Mouse (Mus musculus): ENCODE measurements around the gene Mars2. TPM values are rescaled to one million over a fixed set of nuclear protein-coding genes. Genes with fewer than 3 reads are reported as not detected.

Mars2 gene
- polyA plus RNA-seq, 1 experiment from 2014 or later = 2.4 TPM

DNA sequence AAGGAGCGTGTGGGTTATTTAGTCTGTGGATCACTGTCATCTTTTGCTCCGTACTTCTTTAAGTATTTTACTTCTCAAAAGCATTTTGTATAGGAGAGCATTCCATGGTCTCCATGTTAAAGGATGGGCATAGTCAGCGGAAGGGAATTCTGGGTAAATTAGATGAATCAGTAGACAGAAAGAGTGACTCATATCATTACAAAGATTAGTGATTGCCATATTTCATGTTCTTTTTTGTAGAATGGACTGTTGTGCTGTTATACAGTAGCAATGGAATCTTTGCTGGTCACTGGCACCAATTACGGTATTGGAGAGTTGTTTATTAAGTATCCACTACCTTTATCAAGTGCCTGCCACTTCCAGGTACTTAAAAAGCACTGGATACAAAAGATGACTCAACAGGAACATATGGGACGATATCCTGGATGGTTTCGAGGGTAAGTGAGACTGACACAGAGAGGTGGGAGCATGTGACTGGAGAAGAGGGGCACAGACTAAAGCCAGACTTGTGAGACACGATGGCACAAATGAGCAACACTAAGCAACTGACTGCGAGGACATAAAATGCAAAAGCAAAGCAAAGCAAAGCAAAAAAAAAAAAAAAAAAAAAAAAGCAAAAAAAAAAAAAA lies 8.6 kb upstream of the Mars2 start:
- 81% methylated on average over 8 of the region's 8 CpGs for WGBS
- Histone ChIP-seq H3K9ac (ENCODE audit: low read length) (no peak overlapping the region), H3K4me1 (replicated peaks; ENCODE audit: control insufficient read depth, insufficient read depth, low read length) (peaks cover 5% of the 10 kb centered on the region; the same call in 1 of the 2 replicates), H3K4me3 (ENCODE audit: low read length) (no peak overlapping the region), H3K27me3 (ENCODE audit: control insufficient read depth, insufficient read depth, low read depth, low read length) (no peaks in the 10 kb centered on the region), H3K36me3 (ENCODE audit: control insufficient read depth, insufficient read depth, low read length) (no peaks in the 10 kb centered on the region), H3K4me2 (ENCODE audit: low read depth, low read length) (no peak overlapping the region), H3K27ac (ENCODE audit: low read length) (no peak overlapping the region), H3K9me3 (ENCODE audit: control insufficient read depth, low read length) (no peaks in the 10 kb centered on the region)
- no peak for ATAC-seq (ENCODE audit: low read depth)

DNA sequence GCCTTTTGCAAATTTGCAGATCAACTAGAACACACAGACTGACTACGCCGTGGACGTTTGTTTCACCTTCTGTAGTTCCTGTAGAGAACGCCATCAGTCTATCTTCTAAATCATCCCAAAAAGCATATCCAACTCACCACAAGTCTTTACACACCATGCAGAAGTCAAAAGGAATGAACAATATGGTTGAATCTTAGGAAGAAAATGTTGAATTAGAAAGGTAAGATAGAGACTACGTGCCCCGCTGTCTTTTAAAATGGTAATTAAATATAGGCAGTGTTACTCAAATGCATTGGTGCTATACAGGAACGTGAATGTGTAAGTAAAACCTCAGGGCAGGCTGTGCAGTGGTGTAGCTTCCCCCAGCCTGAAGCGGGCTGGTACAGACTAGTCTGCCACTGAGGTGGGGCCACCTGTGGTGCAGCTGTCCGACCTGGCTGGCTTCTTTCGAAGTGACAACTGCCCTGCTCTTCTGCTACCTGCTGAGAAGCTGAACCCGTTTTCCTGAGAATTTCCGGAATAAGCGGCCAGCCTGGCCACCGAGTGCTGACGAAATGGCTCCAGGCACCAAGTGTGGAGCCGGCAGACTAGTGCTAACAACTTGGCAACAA lies 2.0 kb upstream of the Mars2 start:
- no peak for ATAC-seq (ENCODE audit: low read depth)

DNA sequence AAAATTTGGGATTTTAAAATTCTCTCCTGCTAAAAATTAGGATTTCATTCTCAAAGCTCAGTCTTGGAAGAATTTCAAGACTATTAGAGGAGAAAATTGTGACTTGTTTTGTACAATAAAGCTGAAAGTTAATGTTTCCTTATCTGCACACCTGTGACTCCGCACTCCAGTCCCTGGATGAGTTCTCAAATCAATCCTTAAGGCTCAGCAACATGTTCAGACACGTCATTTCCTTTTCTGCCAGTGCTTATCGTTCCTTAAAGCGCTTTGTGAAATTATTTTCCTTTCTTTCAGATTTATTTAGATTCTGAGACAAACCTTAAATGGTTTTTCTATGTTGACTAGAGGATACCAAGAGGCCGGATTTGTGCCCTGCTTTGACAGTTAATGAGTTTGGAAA lies 490 bp upstream of the Mars2 start:
- 20% methylated on average over 5 of the region's 5 CpGs for WGBS
- Histone ChIP-seq H3K4me2 (ENCODE audit: low read depth, low read length) (peak overlapping the region; percentile 64), H3K9me3 (ENCODE audit: control insufficient read depth, low read length) (no peaks in the 10 kb centered on the region), H3K27ac (ENCODE audit: low read length) (no peak overlapping the region), H3K27me3 (ENCODE audit: control insufficient read depth, insufficient read depth, low read depth, low read length) (no peaks in the 10 kb centered on the region), H3K4me3 (ENCODE audit: low read length) (peak overlapping the region; percentile 74), H3K36me3 (ENCODE audit: control insufficient read depth, insufficient read depth, low read length) (no peaks in the 10 kb centered on the region), H3K9ac (ENCODE audit: low read length) (peak overlapping the region; percentile 57), H3K4me1 (replicated peaks; ENCODE audit: control insufficient read depth, insufficient read depth, low read length) (peaks cover 16% of the 10 kb centered on the region)
- no peak for ATAC-seq (ENCODE audit: low read depth)

More for the DNA sequence above, 2.0 kb upstream of the Mars2 start:
- H3K4me1 ChIP-seq (replicated peaks; ENCODE audit: control insufficient read depth, insufficient read depth, low read length) = peaks cover 14% of the 10 kb centered on the region
- H3K36me3 ChIP-seq (ENCODE audit: control insufficient read depth, insufficient read depth, low read length) = no peaks in the 10 kb centered on the region
- H3K9ac ChIP-seq (ENCODE audit: low read length) = no peak overlapping the region
- no peak overlapping the region for H3K27ac ChIP-seq (ENCODE audit: low read length)
- H3K27me3 ChIP-seq (ENCODE audit: control insufficient read depth, insufficient read depth, low read depth, low read length) = no peaks in the 10 kb centered on the region
- H3K4me2 ChIP-seq (ENCODE audit: low read depth, low read length) = no peak overlapping the region
- 50% methylated on average over 16 of the region's 16 CpGs for WGBS
- H3K4me3 ChIP-seq (ENCODE audit: low read length) = no peak overlapping the region
- no peaks in the 10 kb centered on the region for H3K9me3 ChIP-seq (ENCODE audit: control insufficient read depth, low read length)

DNA sequence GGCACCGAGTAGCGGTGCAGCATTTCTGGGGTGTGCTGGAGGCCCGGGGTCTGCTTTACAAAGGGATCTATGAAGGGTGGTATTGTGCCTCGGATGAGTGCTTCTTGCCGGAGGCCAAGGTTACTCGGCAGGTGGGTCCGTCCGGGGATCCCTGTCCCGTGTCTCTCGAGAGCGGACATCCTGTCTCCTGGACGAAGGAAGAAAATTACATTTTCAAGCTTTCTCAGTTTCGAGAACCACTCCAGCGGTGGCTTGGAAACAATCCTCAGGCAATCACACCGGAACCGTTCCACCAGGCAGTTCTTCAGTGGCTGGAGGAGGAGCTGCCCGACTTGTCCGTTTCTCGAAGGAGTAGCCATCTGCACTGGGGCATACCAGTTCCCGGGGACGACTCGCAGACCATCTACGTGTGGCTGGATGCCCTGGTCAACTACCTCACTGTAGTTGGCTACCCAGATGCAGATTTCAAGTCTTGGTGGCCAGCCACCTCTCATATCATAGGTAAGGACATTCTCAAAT lies 725 bp downstream of the Mars2 start:
- Histone ChIP-seq H3K9ac (ENCODE audit: low read length) (peak overlapping the region; percentile 76), H3K4me1 (replicated peaks; ENCODE audit: control insufficient read depth, insufficient read depth, low read length) (peaks cover 16% of the 10 kb centered on the region), H3K4me2 (ENCODE audit: low read depth, low read length) (peak overlapping the region; percentile 64), H3K36me3 (ENCODE audit: control insufficient read depth, insufficient read depth, low read length) (no peaks in the 10 kb centered on the region), H3K27ac (ENCODE audit: low read length) (no peak overlapping the region), H3K27me3 (ENCODE audit: control insufficient read depth, insufficient read depth, low read depth, low read length) (no peaks in the 10 kb centered on the region), H3K4me3 (ENCODE audit: low read length) (peak overlapping the region; percentile 74), H3K9me3 (ENCODE audit: control insufficient read depth, low read length) (no peaks in the 10 kb centered on the region)
- WGBS = 0% methylated on average over 23 of the region's 23 CpGs
- peak; percentile 38; the same call in 1 of the 2 replicates for ATAC-seq (ENCODE audit: low read depth)

DNA sequence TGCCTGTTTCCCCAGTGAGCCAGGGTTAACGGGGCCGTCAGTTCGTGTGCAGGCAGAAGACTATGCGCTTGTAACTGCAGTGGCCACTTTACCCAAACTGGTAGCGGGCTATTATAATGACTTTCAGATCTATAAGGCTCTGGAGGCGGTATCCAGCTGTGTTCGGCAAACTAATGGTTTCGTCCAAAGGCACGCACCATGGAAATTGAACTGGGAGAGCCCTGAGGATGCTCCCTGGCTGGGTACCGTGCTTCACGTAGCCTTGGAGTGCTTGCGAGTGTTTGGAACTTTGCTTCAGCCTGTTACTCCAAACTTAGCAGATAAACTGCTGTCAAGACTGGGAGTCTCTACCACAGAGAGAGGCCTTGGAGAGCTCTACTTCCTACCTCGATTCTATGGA lies 1.5 kb downstream of the Mars2 start:
- H3K27me3 ChIP-seq (ENCODE audit: control insufficient read depth, insufficient read depth, low read depth, low read length) = no peaks in the 10 kb centered on the region
- 30% methylated on average over 13 of the region's 13 CpGs for WGBS
- peak overlapping the region; percentile 76 for H3K9ac ChIP-seq (ENCODE audit: low read length)

DNA sequence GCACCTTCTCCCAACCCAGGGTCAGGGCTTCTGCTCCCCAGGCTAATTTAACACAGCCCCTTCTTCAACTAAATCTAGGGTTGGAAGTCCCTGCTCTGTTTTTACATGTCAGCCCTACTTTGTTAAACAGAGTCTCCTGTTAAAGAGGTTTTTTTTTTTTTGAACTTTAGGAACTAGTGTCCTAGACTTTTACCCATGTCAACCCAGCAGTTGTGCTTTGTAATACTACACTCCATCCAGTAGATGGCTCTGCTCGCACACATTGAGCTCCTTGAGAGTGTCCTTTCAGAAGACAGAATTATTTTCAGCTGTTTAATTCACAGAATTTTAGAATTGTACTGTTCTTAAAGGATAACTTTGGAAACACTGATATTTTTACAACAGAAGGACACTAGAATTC lies 2.3 kb downstream of the Mars2 start:
- Histone ChIP-seq H3K9ac (ENCODE audit: low read length) (no peak overlapping the region), H3K36me3 (ENCODE audit: control insufficient read depth, insufficient read depth, low read length) (no peaks in the 10 kb centered on the region), H3K4me2 (ENCODE audit: low read depth, low read length) (peak overlapping the region; percentile 64), H3K27me3 (ENCODE audit: control insufficient read depth, insufficient read depth, low read depth, low read length) (no peaks in the 10 kb centered on the region), H3K27ac (ENCODE audit: low read length) (no peak overlapping the region), H3K4me1 (replicated peaks; ENCODE audit: control insufficient read depth, insufficient read depth, low read length) (peaks cover 16% of the 10 kb centered on the region), H3K9me3 (ENCODE audit: control insufficient read depth, low read length) (no peaks in the 10 kb centered on the region), H3K4me3 (ENCODE audit: low read length) (peak overlapping the region; percentile 74)
- WGBS = 0% methylated on average over 1 of the region's 1 CpGs
- ATAC-seq (ENCODE audit: low read depth) = no peak

More for the DNA sequence above, 1.5 kb downstream of the Mars2 start:
- no peak overlapping the region for H3K27ac ChIP-seq (ENCODE audit: low read length)
- peak overlapping the region; percentile 64 for H3K4me2 ChIP-seq (ENCODE audit: low read depth, low read length)
- no peaks in the 10 kb centered on the region for H3K9me3 ChIP-seq (ENCODE audit: control insufficient read depth, low read length)
- peaks cover 16% of the 10 kb centered on the region for H3K4me1 ChIP-seq (replicated peaks; ENCODE audit: control insufficient read depth, insufficient read depth, low read length)
- H3K36me3 ChIP-seq (ENCODE audit: control insufficient read depth, insufficient read depth, low read length) = no peaks in the 10 kb centered on the region
- peak overlapping the region; percentile 74 for H3K4me3 ChIP-seq (ENCODE audit: low read length)
- no peak for ATAC-seq (ENCODE audit: low read depth)

DNA sequence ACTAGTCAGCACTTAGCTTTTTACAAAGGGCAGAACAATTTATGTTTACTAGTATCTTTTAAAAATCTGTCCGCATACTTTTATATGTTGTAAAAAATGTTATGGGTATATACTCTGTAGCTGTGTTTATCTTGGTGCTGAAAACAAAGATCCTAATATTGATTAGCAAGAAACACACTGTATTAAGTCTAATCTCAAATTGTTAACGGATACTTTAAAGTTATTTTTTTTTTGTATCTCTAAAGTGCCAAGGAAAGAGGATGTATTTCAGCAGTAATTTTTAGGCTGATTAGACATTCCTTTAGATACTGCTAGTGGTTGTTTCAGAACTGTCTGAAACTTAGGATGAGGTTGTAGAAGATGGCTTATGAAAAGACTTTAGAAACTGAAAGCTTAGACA lies 9.4 kb downstream of the Mars2 start:
- no peak for ATAC-seq (ENCODE audit: low read depth)

DNA sequence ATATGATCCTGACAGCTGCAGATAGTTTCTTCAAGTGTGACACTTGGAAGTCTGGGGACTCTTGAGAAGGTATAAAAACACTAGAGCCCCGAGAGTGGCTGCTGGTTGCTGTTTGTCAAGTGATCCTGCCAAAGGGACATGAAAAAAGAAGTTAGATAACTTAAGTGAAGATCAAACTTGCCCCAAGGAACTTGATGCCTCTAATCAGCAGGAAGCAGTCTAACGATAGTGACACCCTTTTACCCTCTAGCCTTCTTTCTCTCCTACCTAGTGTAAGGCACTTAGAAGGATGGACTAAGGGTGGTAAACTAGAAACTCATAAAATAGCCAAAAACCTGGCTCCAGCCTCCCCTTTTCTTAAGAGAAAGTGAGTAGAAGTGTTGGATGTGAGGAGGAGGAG lies 27.4 kb downstream of the Mars2 start:
- Histone ChIP-seq H3K4me2 (ENCODE audit: low read depth, low read length) (no peak overlapping the region), H3K4me3 (ENCODE audit: low read length) (no peak overlapping the region)

More for the DNA sequence above, 9.4 kb downstream of the Mars2 start:
- H3K4me2 ChIP-seq (ENCODE audit: low read depth, low read length) = no peak overlapping the region
- H3K36me3 ChIP-seq (ENCODE audit: control insufficient read depth, insufficient read depth, low read length) = no peaks in the 10 kb centered on the region
- H3K4me3 ChIP-seq (ENCODE audit: low read length) = no peak overlapping the region
- no peak overlapping the region for H3K9ac ChIP-seq (ENCODE audit: low read length)
- no peak overlapping the region for H3K27ac ChIP-seq (ENCODE audit: low read length)
- 78% methylated on average over 2 of the region's 2 CpGs for WGBS
- no peaks in the 10 kb centered on the region for H3K4me1 ChIP-seq (replicated peaks; ENCODE audit: control insufficient read depth, insufficient read depth, low read length)
- H3K9me3 ChIP-seq (ENCODE audit: control insufficient read depth, low read length) = no peaks in the 10 kb centered on the region
- no peaks in the 10 kb centered on the region for H3K27me3 ChIP-seq (ENCODE audit: control insufficient read depth, insufficient read depth, low read depth, low read length)

DNA sequence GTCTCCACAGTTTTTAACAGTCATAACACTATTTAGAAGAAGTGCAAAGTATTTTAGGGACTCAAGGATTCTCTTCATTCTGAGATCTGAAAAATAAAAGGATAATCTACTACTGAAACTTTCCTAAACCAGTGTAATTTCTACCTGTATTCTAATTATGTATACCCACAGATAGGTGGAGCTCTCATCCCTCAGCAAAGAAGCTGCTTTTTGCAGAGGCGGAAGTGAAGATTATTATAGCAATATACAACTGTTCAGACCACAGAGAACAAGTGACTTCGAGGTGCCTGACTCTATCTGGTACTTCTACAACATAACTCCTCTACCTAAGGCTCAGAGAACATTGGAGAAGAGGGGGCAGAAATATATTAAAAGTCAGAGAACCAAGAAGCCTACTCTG lies 28.5 kb downstream of the Mars2 start:
- 55% methylated on average over 2 of the region's 2 CpGs for WGBS
- H3K9me3 ChIP-seq (ENCODE audit: control insufficient read depth, low read length) = no peaks in the 10 kb centered on the region
- no peaks in the 10 kb centered on the region for H3K27me3 ChIP-seq (ENCODE audit: control insufficient read depth, insufficient read depth, low read depth, low read length)
- no peaks in the 10 kb centered on the region for H3K4me1 ChIP-seq (replicated peaks; ENCODE audit: control insufficient read depth, insufficient read depth, low read length)
- no peaks in the 10 kb centered on the region for H3K36me3 ChIP-seq (ENCODE audit: control insufficient read depth, insufficient read depth, low read length)
- H3K4me2 ChIP-seq (ENCODE audit: low read depth, low read length) = no peak overlapping the region
- no peak overlapping the region for H3K9ac ChIP-seq (ENCODE audit: low read length)
- no peak overlapping the region for H3K27ac ChIP-seq (ENCODE audit: low read length)
- ATAC-seq (ENCODE audit: low read depth) = no peak
- H3K4me3 ChIP-seq (ENCODE audit: low read length) = no peak overlapping the region

More for the DNA sequence above, 27.4 kb downstream of the Mars2 start:
- Histone ChIP-seq H3K4me1 (replicated peaks; ENCODE audit: control insufficient read depth, insufficient read depth, low read length) (no peaks in the 10 kb centered on the region), H3K9ac (ENCODE audit: low read length) (no peak overlapping the region), H3K27me3 (ENCODE audit: control insufficient read depth, insufficient read depth, low read depth, low read length) (no peaks in the 10 kb centered on the region), H3K27ac (ENCODE audit: low read length) (no peak overlapping the region), H3K9me3 (ENCODE audit: control insufficient read depth, low read length) (no peaks in the 10 kb centered on the region), H3K36me3 (ENCODE audit: control insufficient read depth, insufficient read depth, low read length) (no peaks in the 10 kb centered on the region)
- no peak for ATAC-seq (ENCODE audit: low read depth)
- 13% methylated on average over 2 of the region's 2 CpGs for WGBS

Data from lung, embryonic 16.5 days (tissue).